Mouse (Mus musculus): Measurements from ENCODE around the gene Rrp12.

DNA sequence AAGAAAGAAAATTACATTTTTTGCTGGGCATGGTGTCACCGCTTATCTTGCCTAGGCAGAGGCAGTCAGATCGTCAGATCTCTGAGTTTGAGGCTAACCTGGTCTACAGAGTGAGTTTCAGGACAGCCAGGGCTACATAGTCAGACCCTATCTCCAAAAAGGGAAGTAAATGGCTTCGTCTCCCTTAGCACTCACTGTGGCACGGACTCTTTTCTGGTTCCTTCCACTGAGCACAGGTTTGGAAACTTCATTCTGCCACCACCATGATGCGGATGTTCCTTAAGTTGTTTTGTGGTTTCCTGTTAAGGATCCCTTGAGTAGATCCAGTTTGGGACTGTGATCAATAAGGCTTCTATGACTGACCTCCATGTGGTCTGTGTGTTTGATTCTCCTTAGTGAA is 71.0 kb downstream of the Rrp12 start:
- TF ChIP-seq CTCF (IDR thresholded peaks at IDR 0.05; ENCODE audit: extremely low read depth, insufficient read length, insufficient replicate concordance, low read depth, low read length) = no peak
- no peak for TF ChIP-seq POLR2A (IDR thresholded peaks at IDR 0.05; ENCODE audit: low read depth, low read length)

All from small intestine, adult 2 months (tissue).